Mouse (Mus musculus) embryonic facial prominence, embryonic 11.5 days (tissue): Measurements from ENCODE around the gene Cox19. TPM values are rescaled to one million over a fixed set of nuclear protein-coding genes. Genes with fewer than 3 reads are reported as not detected.

Experiments
- ATAC-seq: fragments of 200-750 bp; cut with Nextera tagmentation; replicated peaks from 2 replicates; pipeline ENCODE4 v1.8.0; 2017; ENCODE audit warnings: low read depth; ENCODE audit not compliant: insufficient number of reproducible peaks, low FRiP score, low TSS enrichment
- DNase-seq: peaks from one replicate; pipeline ENCODE4 v3.0.0-alpha.2; 2015; ENCODE audit warnings: low spot score
- H3K27ac ChIP-seq: fragments of 300-500 bp; sonication (generic); replicated peaks from 2 replicates; pipeline ENCODE4 v1.5.1; 2014; ENCODE audit warnings: mild to moderate bottlenecking, low read depth, low read length, control low read depth
- H3K27me3 ChIP-seq: fragments of 300-500 bp; sonication (generic); 2 replicates; pipeline ENCODE4 v1.6.1; 2014; ENCODE audit warnings: mild to moderate bottlenecking, low read length, moderate library complexity, mixed read lengths; ENCODE audit not compliant: control insufficient read depth, insufficient read depth
- H3K36me3 ChIP-seq: fragments of 300-500 bp; sonication (generic); replicated peaks from 2 replicates; pipeline ENCODE4 v1.6.1; 2014; ENCODE audit warnings: low read depth, mild to moderate bottlenecking, low read length, moderate library complexity, mixed read lengths; ENCODE audit not compliant: control insufficient read depth, insufficient read depth
- H3K4me1 ChIP-seq: fragments of 300-500 bp; sonication (generic); 2 replicates; pipeline ENCODE4 v1.6.1; 2014; ENCODE audit warnings: low read length, mixed read lengths; ENCODE audit not compliant: control insufficient read depth, insufficient read depth
- H3K4me2 ChIP-seq: fragments of 300-500 bp; sonication (generic); 2 replicates; pipeline ENCODE4 v1.6.1; 2014; ENCODE audit warnings: low read depth, mild to moderate bottlenecking, control low read depth, low read length, moderate library complexity
- H3K4me3 ChIP-seq: fragments of 300-500 bp; sonication (generic); 2 replicates; pipeline ENCODE4 v1.5.1; 2014; ENCODE audit warnings: low read depth, low read length, control low read depth
- H3K9ac ChIP-seq: fragments of 300-500 bp; sonication (generic); replicated peaks from 2 replicates; pipeline ENCODE4 v1.6.1; 2014; ENCODE audit warnings: mild to moderate bottlenecking, control low read depth, low read length
- H3K9me3 ChIP-seq: fragments of 300-500 bp; sonication (generic); replicated peaks from 2 replicates; pipeline ENCODE4 v1.6.1; 2016; ENCODE audit warnings: mild to moderate bottlenecking, low read length, inconsistent platforms, mixed read lengths; ENCODE audit not compliant: control insufficient read depth
- WGBS: fragments of 180-500 bp; shearing (Covaris S2); extraction: QIAGEN DNeasy Blood & Tissue Kit; methylation state at CpG from one replicate; pipeline ENCODE4 v1.1.7; 2014; 5-methylcytosine and 5-hydroxymethylcytosine counted together
- polyA plus RNA-seq: library from polyadenylated mRNA; unstranded; fragments of >200 nt; fragmentation: Nextera tagmentation; extraction: Ambion mirVana; gene quantifications from 2 replicates; pipeline ENCODE4 v1.2.1, GENCODE M21; 2014

The Cox19 gene
- polyA plus RNA-seq, 1 experiment from 2014 or later = 116 TPM

- no peak for ATAC-seq
- Histone ChIP-seq H3K9ac (no peak overlapping the region), H3K4me3 (no peak overlapping the region), H3K27ac (no peak overlapping the region), H3K36me3 (no peaks in the 10 kb centered on the region), H3K4me1 (no peaks in the 10 kb centered on the region), H3K27me3 (no peaks in the 10 kb centered on the region), H3K4me2 (no peak overlapping the region), H3K9me3 (no peaks in the 10 kb centered on the region)
- no peak for DNase-seq
- WGBS = 75% methylated on average over 3 of the region's 3 CpGs
These were observed 41.3 kb downstream of the Cox19 start for GRCm38 (mm10) chr5:139309946-139310345.

DNA sequence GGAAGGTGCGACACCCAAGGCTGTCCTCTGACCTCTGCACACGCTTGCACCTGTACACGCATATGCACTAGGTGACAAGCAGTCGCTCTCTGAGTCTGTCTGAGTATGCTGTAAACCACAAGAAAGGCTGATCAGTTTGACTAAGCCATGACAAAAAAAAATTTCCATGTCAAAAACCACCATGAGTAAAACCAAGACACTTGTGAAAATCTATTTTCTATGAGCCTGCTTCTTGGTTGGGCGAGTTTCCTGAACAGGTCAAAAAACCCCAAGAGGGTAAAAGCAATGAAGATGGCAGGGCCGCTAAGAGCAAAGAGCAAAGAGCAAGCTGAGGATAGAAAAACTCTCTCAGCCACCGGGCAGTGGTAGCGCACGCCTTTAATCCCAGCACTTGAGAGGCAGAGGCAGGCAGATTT lies 47.6 kb downstream of the Cox19 start:
- H3K4me2 ChIP-seq = no peak overlapping the region
- no peaks in the 10 kb centered on the region for H3K27me3 ChIP-seq
- DNase-seq (no peak), ATAC-seq (no peak)
- 89% methylated on average over 9 of the region's 9 CpGs for WGBS
- no peak overlapping the region for H3K9ac ChIP-seq
- H3K9me3 ChIP-seq = no peaks in the 10 kb centered on the region
- H3K4me1 ChIP-seq = no peaks in the 10 kb centered on the region
- H3K36me3 ChIP-seq = no peaks in the 10 kb centered on the region
- no peak overlapping the region for H3K27ac ChIP-seq
- no peak overlapping the region for H3K4me3 ChIP-seq

DNA sequence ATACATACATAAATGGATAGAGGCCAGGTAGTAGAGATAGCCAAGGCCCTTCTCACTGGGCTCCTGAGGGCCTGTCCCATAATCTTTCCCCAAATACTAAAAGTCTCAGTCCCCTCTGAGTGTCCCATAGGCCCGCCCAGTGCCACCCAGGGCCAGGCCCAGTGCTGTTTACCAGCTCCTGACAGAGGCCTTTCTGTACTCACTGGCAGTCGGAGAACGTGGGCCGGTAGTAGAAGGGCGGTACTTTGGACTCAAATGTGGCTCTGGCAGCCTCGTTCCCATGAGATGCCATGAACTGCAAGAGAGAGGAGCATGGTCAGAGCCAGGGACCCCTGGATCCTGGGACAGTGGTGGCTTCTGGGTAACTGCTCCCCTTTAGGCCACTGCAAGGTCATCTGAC lies 49.1 kb downstream of the Cox19 start:
- Histone ChIP-seq H3K9me3 (no peaks in the 10 kb centered on the region), H3K9ac (no peak overlapping the region), H3K4me3 (no peak overlapping the region), H3K36me3 (no peaks in the 10 kb centered on the region), H3K4me1 (no peaks in the 10 kb centered on the region), H3K27ac (no peak overlapping the region), H3K4me2 (no peak overlapping the region), H3K27me3 (no peaks in the 10 kb centered on the region)
- DNase-seq (no peak), ATAC-seq (no peak)
- 87% methylated on average over 6 of the region's 6 CpGs for WGBS

DNA sequence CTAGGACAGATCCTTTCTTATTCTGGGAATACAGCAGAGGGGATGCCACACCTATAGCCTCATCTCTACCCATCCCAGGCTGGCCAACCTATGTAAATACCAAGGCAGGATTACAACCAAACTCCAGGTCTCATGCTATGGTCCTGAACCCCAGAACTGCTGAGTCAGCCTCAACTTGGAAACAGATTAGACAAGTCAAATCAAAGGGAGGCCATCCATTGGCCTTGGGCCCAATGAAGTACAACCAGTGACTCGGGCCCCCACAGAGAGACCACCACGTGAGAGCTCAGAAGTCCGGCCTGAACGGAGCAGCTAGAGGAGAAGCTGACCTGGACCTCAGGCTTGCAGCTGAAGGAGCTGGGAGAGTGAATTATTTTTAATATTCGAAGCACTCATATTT lies 53.5 kb downstream of the Cox19 start:
- ATAC-seq (no peak), DNase-seq (no peak)
- Histone ChIP-seq H3K9me3 (no peaks in the 10 kb centered on the region), H3K27me3 (no peaks in the 10 kb centered on the region), H3K4me2 (no peak overlapping the region), H3K4me1 (no peaks in the 10 kb centered on the region), H3K4me3 (no peak overlapping the region), H3K27ac (no peak overlapping the region), H3K9ac (no peak overlapping the region), H3K36me3 (no peaks in the 10 kb centered on the region)
- WGBS = 82% methylated on average over 5 of the region's 5 CpGs

- no peak overlapping the region for H3K9ac ChIP-seq
- no peak for DNase-seq
- H3K4me3 ChIP-seq = no peak overlapping the region
- H3K9me3 ChIP-seq = no peaks in the 10 kb centered on the region
- no peak overlapping the region for H3K27ac ChIP-seq
- H3K4me1 ChIP-seq = no peaks in the 10 kb centered on the region
- no peaks in the 10 kb centered on the region for H3K36me3 ChIP-seq
- H3K4me2 ChIP-seq = no peak overlapping the region
- H3K27me3 ChIP-seq = no peaks in the 10 kb centered on the region
- 93% methylated on average over 10 of the region's 10 CpGs for WGBS
- no peak for ATAC-seq
These were observed 54.1 kb downstream of the Cox19 start for GRCm38 (mm10) chr5:139297092-139297491.

DNA sequence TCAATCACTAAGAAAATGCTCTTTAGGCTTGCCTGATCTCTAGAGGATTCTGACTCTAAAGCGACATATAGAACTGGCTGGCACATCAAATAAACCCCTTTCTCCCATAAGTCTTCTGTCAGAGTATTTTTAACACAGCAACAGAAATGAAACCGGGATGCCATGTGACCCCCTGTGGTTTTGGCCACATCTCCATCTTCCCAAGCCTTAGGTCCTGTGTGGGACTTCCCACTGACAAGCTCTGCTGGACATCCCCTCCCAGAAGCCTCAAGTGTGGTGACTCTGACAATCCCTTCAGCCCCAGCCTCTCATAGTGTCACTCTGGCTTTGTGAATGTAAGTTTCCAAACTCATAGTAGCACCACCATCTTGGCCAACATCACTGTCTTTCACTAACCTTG lies 57.1 kb downstream of the Cox19 start:
- no peak overlapping the region for H3K9ac ChIP-seq

GRCm38 (mm10) chr5:139291811-139292560 lies 59.2 kb downstream of the Cox19 start:
- H3K9me3 ChIP-seq = no peaks in the 10 kb centered on the region
- ATAC-seq = no peak
- no peaks in the 10 kb centered on the region for H3K4me1 ChIP-seq
- WGBS = 73% methylated on average over 6 of the region's 6 CpGs
- H3K36me3 ChIP-seq = no peaks in the 10 kb centered on the region
- no peaks in the 10 kb centered on the region for H3K27me3 ChIP-seq
- no peak overlapping the region for H3K4me3 ChIP-seq
- no peak for DNase-seq
- H3K9ac ChIP-seq = no peak overlapping the region
- no peak overlapping the region for H3K4me2 ChIP-seq
- no peak overlapping the region for H3K27ac ChIP-seq

More for the DNA sequence above, 57.1 kb downstream of the Cox19 start:
- H3K27me3 ChIP-seq = no peaks in the 10 kb centered on the region
- no peak overlapping the region for H3K27ac ChIP-seq
- no peaks in the 10 kb centered on the region for H3K9me3 ChIP-seq
- no peak overlapping the region for H3K4me3 ChIP-seq
- no peaks in the 10 kb centered on the region for H3K4me1 ChIP-seq
- ATAC-seq = no peak
- H3K36me3 ChIP-seq = no peaks in the 10 kb centered on the region
- WGBS = 79% methylated on average over 2 of the region's 2 CpGs
- DNase-seq = no peak
- no peak overlapping the region for H3K4me2 ChIP-seq

DNA sequence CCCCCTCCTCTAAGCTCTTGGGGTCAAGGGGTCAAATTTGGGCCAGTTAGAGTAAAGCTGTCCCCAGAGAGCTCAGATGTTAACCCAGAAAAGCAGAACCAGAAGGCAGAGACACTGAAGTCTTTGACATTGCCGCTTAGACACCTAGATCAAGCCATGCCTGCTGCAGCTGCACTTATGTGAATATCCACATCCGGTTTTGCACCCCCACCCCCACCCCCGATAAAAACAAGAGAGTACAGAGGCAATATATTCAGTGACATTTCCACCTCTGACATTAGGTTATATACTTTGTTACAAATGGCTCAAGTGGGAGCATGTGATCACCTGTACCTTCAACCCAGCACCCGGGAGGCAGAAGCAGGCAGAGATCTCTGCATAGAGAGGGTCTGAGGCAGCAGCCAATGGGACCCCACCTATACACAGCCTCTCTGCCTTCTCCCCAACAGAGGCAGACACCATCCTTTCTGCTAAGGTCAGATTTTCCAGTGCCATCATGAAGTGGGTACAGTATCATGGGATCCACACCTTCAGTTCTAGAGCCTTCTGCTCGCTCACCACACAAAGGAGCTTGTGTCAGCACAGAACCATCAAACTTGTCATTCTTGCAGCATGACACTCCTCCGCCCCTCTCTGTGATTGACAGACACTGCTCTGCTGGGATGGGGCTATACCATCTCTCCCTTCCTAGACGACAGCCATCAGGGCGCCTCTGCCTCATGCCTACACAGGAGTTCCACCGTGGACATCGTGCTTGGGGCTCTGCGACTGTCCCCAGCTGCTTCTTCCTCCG lies 60.6 kb downstream of the Cox19 start:
- no peaks in the 10 kb centered on the region for H3K27me3 ChIP-seq
- no peak overlapping the region for H3K4me2 ChIP-seq
- H3K27ac ChIP-seq = no peak overlapping the region
- DNase-seq (no peak), ATAC-seq (no peak)
- WGBS = 81% methylated on average over 12 of the region's 12 CpGs
- H3K4me1 ChIP-seq = no peaks in the 10 kb centered on the region
- no peak overlapping the region for H3K4me3 ChIP-seq
- no peaks in the 10 kb centered on the region for H3K9me3 ChIP-seq
- H3K9ac ChIP-seq = no peak overlapping the region
- H3K36me3 ChIP-seq = no peaks in the 10 kb centered on the region
